Mouse (Mus musculus) bone marrow macrophage, adult 2 months (primary cell): ENCODE measurements around the gene Snx5.

Experiments used
- CTCF ChIP-seq: IDR thresholded peaks from 2 replicates; pipeline ENCODE4 v1.5.1; 2012; ENCODE audit warnings: low read depth, mild to moderate bottlenecking, low read length, moderate library complexity
- POLR2A ChIP-seq: IDR thresholded peaks from 2 replicates; pipeline ENCODE4 v1.6.1; 2012; ENCODE audit warnings: mild to moderate bottlenecking, low read depth, low read length, borderline replicate concordance

- no peak for TF ChIP-seq CTCF
- TF ChIP-seq POLR2A, result no peak
These were observed 61.3 kb downstream of the Snx5 start for GRCm38 (mm10) chr2:144209425-144209824.
